Mouse (Mus musculus): ENCODE measurements around the gene Rrp9. TPM values are rescaled to one million over a fixed set of nuclear protein-coding genes. Genes with fewer than 3 reads are reported as not detected.

The Rrp9 gene
- polyA plus RNA-seq, 1 experiment from 2014 or later: 41.3 TPM

- Histone ChIP-seq H3K9me3 (ENCODE audit: control insufficient read depth, low read length) (no peaks in the 10 kb centered on the region), H3K36me3 (ENCODE audit: control insufficient read depth, insufficient read depth, low read length) (no peaks in the 10 kb centered on the region), H3K27me3 (ENCODE audit: control insufficient read depth, insufficient read depth, low read length) (no peaks in the 10 kb centered on the region), H3K4me2 (replicated peaks; ENCODE audit: low read depth, low read length) (peak within 1 kb of the TSS; percentile 58), H3K27ac (ENCODE audit: low read depth, low read length) (peak within 1 kb of the TSS; percentile 54; the same call in 1 of the 2 replicates), H3K4me1 (replicated peaks; ENCODE audit: control insufficient read depth, insufficient read depth, low read length) (peaks cover 8% of the 10 kb centered on the region), H3K9ac (ENCODE audit: low read depth, low read length) (peak within 1 kb of the TSS; percentile 60), H3K4me3 (ENCODE audit: low read depth, low read length) (peak within 1 kb of the TSS; percentile 36)
- DNase-seq (ENCODE audit: low spot score): peak; percentile 92
- under 1% methylated on average over 24 of the region's 24 CpGs for WGBS
- ATAC-seq (ENCODE audit: low FRiP score): peak; percentile 75
These were observed 28.4 kb upstream of the Rrp9 start, which contains the start of the genes Abhd14b and Abhd14a for GRCm38 (mm10) chr9:106447348-106447747. Gene Abhd14b, plus strand, starts transcription at chr9:106447459. Gene Abhd14a, minus strand, starts transcription at chr9:106447678.

GRCm38 (mm10) chr9:106447951-106448350, 27.8 kb upstream of the Rrp9 start:
- Histone ChIP-seq H3K4me2 (replicated peaks; ENCODE audit: low read depth, low read length) (peak overlapping the region; percentile 58), H3K9ac (ENCODE audit: low read depth, low read length) (peak overlapping the region; percentile 60), H3K36me3 (ENCODE audit: control insufficient read depth, insufficient read depth, low read length) (no peaks in the 10 kb centered on the region), H3K4me1 (replicated peaks; ENCODE audit: control insufficient read depth, insufficient read depth, low read length) (peaks cover 13% of the 10 kb centered on the region), H3K27ac (ENCODE audit: low read depth, low read length) (peak overlapping the region; percentile 20; the same call in 1 of the 2 replicates), H3K27me3 (ENCODE audit: control insufficient read depth, insufficient read depth, low read length) (no peaks in the 10 kb centered on the region), H3K4me3 (ENCODE audit: low read depth, low read length) (peak overlapping the region; percentile 36), H3K9me3 (ENCODE audit: control insufficient read depth, low read length) (no peaks in the 10 kb centered on the region)
- ATAC-seq (ENCODE audit: low FRiP score) (peak; percentile 16; the same call in 1 of the 2 replicates), DNase-seq (ENCODE audit: low spot score) (no peak)
- 39% methylated on average over 9 of the region's 9 CpGs for WGBS

- peak; percentile 38; the same call in 1 of the 2 replicates for ATAC-seq (ENCODE audit: low FRiP score)
- Histone ChIP-seq H3K4me3 (ENCODE audit: low read depth, low read length) (peak overlapping the region; percentile 23), H3K27me3 (ENCODE audit: control insufficient read depth, insufficient read depth, low read length) (no peaks in the 10 kb centered on the region), H3K36me3 (ENCODE audit: control insufficient read depth, insufficient read depth, low read length) (no peaks in the 10 kb centered on the region), H3K4me1 (replicated peaks; ENCODE audit: control insufficient read depth, insufficient read depth, low read length) (peaks cover 14% of the 10 kb centered on the region), H3K27ac (ENCODE audit: low read depth, low read length) (no peak overlapping the region), H3K9ac (ENCODE audit: low read depth, low read length) (peak overlapping the region; percentile 24; the same call in 1 of the 2 replicates), H3K9me3 (ENCODE audit: control insufficient read depth, low read length) (no peaks in the 10 kb centered on the region), H3K4me2 (replicated peaks; ENCODE audit: low read depth, low read length) (peak overlapping the region; percentile 50)
- WGBS: 1% methylated on average over 23 of the region's 23 CpGs
- DNase-seq (ENCODE audit: low spot score): peak; percentile 75
These were observed 27.2 kb upstream of the Rrp9 start for GRCm38 (mm10) chr9:106448498-106449031.

- Histone ChIP-seq H3K9me3 (ENCODE audit: control insufficient read depth, low read length) (no peaks in the 10 kb centered on the region), H3K36me3 (ENCODE audit: control insufficient read depth, insufficient read depth, low read length) (no peaks in the 10 kb centered on the region), H3K9ac (ENCODE audit: low read depth, low read length) (no peak overlapping the region), H3K27ac (ENCODE audit: low read depth, low read length) (no peak overlapping the region), H3K4me2 (replicated peaks; ENCODE audit: low read depth, low read length) (no peak overlapping the region), H3K27me3 (ENCODE audit: control insufficient read depth, insufficient read depth, low read length) (no peaks in the 10 kb centered on the region), H3K4me1 (replicated peaks; ENCODE audit: control insufficient read depth, insufficient read depth, low read length) (peaks cover 14% of the 10 kb centered on the region), H3K4me3 (ENCODE audit: low read depth, low read length) (no peak overlapping the region)
- DNase-seq (ENCODE audit: low spot score) (no peak), ATAC-seq (ENCODE audit: low FRiP score) (no peak)
- WGBS: 89% methylated on average over 8 of the region's 8 CpGs
These were observed 25.8 kb upstream of the Rrp9 start for GRCm38 (mm10) chr9:106449947-106450346.

- no peak overlapping the region for H3K27ac ChIP-seq (ENCODE audit: low read depth, low read length)
- no peaks in the 10 kb centered on the region for H3K9me3 ChIP-seq (ENCODE audit: control insufficient read depth, low read length)
- H3K9ac ChIP-seq (ENCODE audit: low read depth, low read length): no peak overlapping the region
- no peaks in the 10 kb centered on the region for H3K36me3 ChIP-seq (ENCODE audit: control insufficient read depth, insufficient read depth, low read length)
- H3K27me3 ChIP-seq (ENCODE audit: control insufficient read depth, insufficient read depth, low read length): no peaks in the 10 kb centered on the region
- peaks cover 16% of the 10 kb centered on the region for H3K4me1 ChIP-seq (replicated peaks; ENCODE audit: control insufficient read depth, insufficient read depth, low read length)
- DNase-seq (ENCODE audit: low spot score) (no peak), ATAC-seq (ENCODE audit: low FRiP score) (no peak)
- H3K4me3 ChIP-seq (ENCODE audit: low read depth, low read length): no peak overlapping the region
- 29% methylated on average over 9 of the region's 9 CpGs for WGBS
- no peak overlapping the region for H3K4me2 ChIP-seq (replicated peaks; ENCODE audit: low read depth, low read length)
These were observed 25.1 kb upstream of the Rrp9 start for GRCm38 (mm10) chr9:106450661-106451060.

GRCm38 (mm10) chr9:106451298-106451697, 24.5 kb upstream of the Rrp9 start:
- no peaks in the 10 kb centered on the region for H3K27me3 ChIP-seq (ENCODE audit: control insufficient read depth, insufficient read depth, low read length)
- DNase-seq (ENCODE audit: low spot score): no peak
- H3K27ac ChIP-seq (ENCODE audit: low read depth, low read length): no peak overlapping the region
- H3K4me2 ChIP-seq (replicated peaks; ENCODE audit: low read depth, low read length): no peak overlapping the region
- ATAC-seq (ENCODE audit: low FRiP score): no peak
- H3K4me3 ChIP-seq (ENCODE audit: low read depth, low read length): no peak overlapping the region
- H3K9me3 ChIP-seq (ENCODE audit: control insufficient read depth, low read length): no peaks in the 10 kb centered on the region
- H3K4me1 ChIP-seq (replicated peaks; ENCODE audit: control insufficient read depth, insufficient read depth, low read length): peaks cover 22% of the 10 kb centered on the region
- H3K9ac ChIP-seq (ENCODE audit: low read depth, low read length): no peak overlapping the region
- no peaks in the 10 kb centered on the region for H3K36me3 ChIP-seq (ENCODE audit: control insufficient read depth, insufficient read depth, low read length)
- 76% methylated on average over 11 of the region's 11 CpGs for WGBS

- DNase-seq (ENCODE audit: low spot score) (no peak), ATAC-seq (ENCODE audit: low FRiP score) (no peak)
- Histone ChIP-seq H3K27ac (ENCODE audit: low read depth, low read length) (no peak overlapping the region), H3K4me2 (replicated peaks; ENCODE audit: low read depth, low read length) (no peak overlapping the region), H3K27me3 (ENCODE audit: control insufficient read depth, insufficient read depth, low read length) (no peaks in the 10 kb centered on the region), H3K4me3 (ENCODE audit: low read depth, low read length) (no peak overlapping the region; the same call in 1 of the 2 replicates), H3K4me1 (replicated peaks; ENCODE audit: control insufficient read depth, insufficient read depth, low read length) (peaks cover 28% of the 10 kb centered on the region), H3K9ac (ENCODE audit: low read depth, low read length) (0 out of 2 replicates have a peak overlapping the region, but pooled peaks have one; percentile 11), H3K36me3 (ENCODE audit: control insufficient read depth, insufficient read depth, low read length) (no peaks in the 10 kb centered on the region), H3K9me3 (ENCODE audit: control insufficient read depth, low read length) (no peaks in the 10 kb centered on the region)
- 43% methylated on average over 2 of the region's 2 CpGs for WGBS
These were observed 23.9 kb upstream of the Rrp9 start for GRCm38 (mm10) chr9:106451899-106452298.

GRCm38 (mm10) chr9:106452351-106452750, 23.4 kb upstream of the Rrp9 start:
- H3K9me3 ChIP-seq (ENCODE audit: control insufficient read depth, low read length): no peaks in the 10 kb centered on the region
- peak overlapping the region; percentile 93 for H3K9ac ChIP-seq (ENCODE audit: low read depth, low read length)
- H3K36me3 ChIP-seq (ENCODE audit: control insufficient read depth, insufficient read depth, low read length): no peaks in the 10 kb centered on the region
- DNase-seq (ENCODE audit: low spot score): no peak
- no peaks in the 10 kb centered on the region for H3K27me3 ChIP-seq (ENCODE audit: control insufficient read depth, insufficient read depth, low read length)
- peak overlapping the region; percentile 98 for H3K27ac ChIP-seq (ENCODE audit: low read depth, low read length)
- 24% methylated on average over 6 of the region's 6 CpGs for WGBS
- ATAC-seq (ENCODE audit: low FRiP score): no peak
- peaks cover 32% of the 10 kb centered on the region for H3K4me1 ChIP-seq (replicated peaks; ENCODE audit: control insufficient read depth, insufficient read depth, low read length)
- H3K4me2 ChIP-seq (replicated peaks; ENCODE audit: low read depth, low read length): peak overlapping the region; percentile 97
- H3K4me3 ChIP-seq (ENCODE audit: low read depth, low read length): peak overlapping the region; percentile 82

GRCm38 (mm10) chr9:106452821-106453220, 22.9 kb upstream of the Rrp9 start:
- peak overlapping the region; percentile 82 for H3K4me3 ChIP-seq (ENCODE audit: low read depth, low read length)
- WGBS: 0% methylated on average over 7 of the region's 7 CpGs
- DNase-seq (ENCODE audit: low spot score): peak; percentile 78
- no peaks in the 10 kb centered on the region for H3K27me3 ChIP-seq (ENCODE audit: control insufficient read depth, insufficient read depth, low read length)
- peak; percentile 15; the same call in 1 of the 2 replicates for ATAC-seq (ENCODE audit: low FRiP score)
- peak overlapping the region; percentile 98 for H3K27ac ChIP-seq (ENCODE audit: low read depth, low read length)
- peaks cover 33% of the 10 kb centered on the region for H3K4me1 ChIP-seq (replicated peaks; ENCODE audit: control insufficient read depth, insufficient read depth, low read length)
- no peaks in the 10 kb centered on the region for H3K9me3 ChIP-seq (ENCODE audit: control insufficient read depth, low read length)
- no peaks in the 10 kb centered on the region for H3K36me3 ChIP-seq (ENCODE audit: control insufficient read depth, insufficient read depth, low read length)
- H3K9ac ChIP-seq (ENCODE audit: low read depth, low read length): peak overlapping the region; percentile 93
- H3K4me2 ChIP-seq (replicated peaks; ENCODE audit: low read depth, low read length): peak overlapping the region; percentile 97
